Mouse (Mus musculus) pancreas, adult 10 weeks (tissue): ENCODE data around the gene Susd5. TPM values are rescaled to one million over a fixed set of nuclear protein-coding genes. Genes with fewer than 3 reads are reported as not detected.

Experiments used
- polyA plus RNA-seq: library from polyadenylated mRNA; stranded (reverse); fragments of 350-450 nt; fragmentation: Illumina TruSeq; extraction: RNeasy Lipid Tissue Mini Kit (QIAGEN cat#74804); gene quantifications from one replicate; pipeline ENCODE4 v1.2.3, GENCODE M21; 2015; ENCODE audit warnings: low read depth, low replicate concordance; ENCODE audit not compliant: insufficient read depth

The Susd5 gene
- 1.1 TPM for polyA plus RNA-seq

DNA sequence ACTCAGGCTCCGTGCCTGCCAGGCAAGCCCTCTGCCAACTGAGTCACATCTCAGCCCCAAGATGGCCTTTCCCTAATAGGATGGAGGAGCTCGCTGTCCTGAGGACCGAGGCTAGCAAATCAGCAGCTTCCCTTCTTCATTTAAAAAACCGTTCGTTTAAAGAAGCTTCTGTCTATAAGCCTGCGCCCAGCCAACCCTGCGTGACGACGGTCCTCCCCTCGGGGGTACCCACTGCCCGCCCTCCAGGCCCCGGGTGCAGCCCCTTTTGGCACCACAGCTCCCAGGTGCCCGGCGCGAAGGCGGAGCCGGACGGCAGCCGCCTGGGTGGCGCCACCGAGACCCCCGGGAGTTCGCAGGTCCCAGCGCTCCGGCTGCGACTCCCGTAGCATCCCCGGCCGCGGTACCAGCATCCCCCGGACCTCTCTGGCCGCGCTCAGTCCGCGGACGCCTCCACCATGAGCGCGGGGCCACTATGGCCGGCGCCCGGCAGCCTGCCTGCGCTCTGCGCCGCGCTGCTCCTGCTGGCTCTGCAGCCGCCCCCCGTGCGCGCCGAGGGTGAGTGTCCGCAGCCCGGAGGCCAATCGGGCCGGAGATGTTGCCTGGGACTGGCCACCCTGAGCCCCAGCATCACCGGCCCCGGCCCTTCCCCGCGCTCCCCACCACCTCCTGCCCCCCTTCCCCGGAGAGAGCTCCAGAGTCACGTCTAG, at the start of gene Susd5:
TSS of gene Susd5 (plus strand) at position 51 of the 707 bp plus-strand sequence.

GRCm38 (mm10) chr9:114046028-114046427, 10.9 kb upstream of the Susd5 start, which contains the start of gene Fbxl2:
TSS of gene Fbxl2 (minus strand) at chr9:114046191.

Other genes with a start within 250 kb of the Susd5 start
- 30.9 TPM for gene Ubp1, start 126.2 kb upstream of the Susd5 start, polyA plus RNA-seq
- gene Fbxl2, start 10.9 kb upstream of the Susd5 start, polyA plus RNA-seq, result 1.6 TPM